Mouse (Mus musculus) lung, postnatal 0 days (tissue): ENCODE results near the gene Anxa6.

Experiments used
- CTCF ChIP-seq: IDR thresholded peaks from 2 replicates; pipeline ENCODE4 v1.5.1; 2016; ENCODE audit warnings: antibody characterized with exemption, mild to moderate bottlenecking
- EP300 ChIP-seq: IDR thresholded peaks from 2 replicates; pipeline ENCODE4 v1.6.1; 2016; ENCODE audit warnings: antibody characterized with exemption, mild to moderate bottlenecking, control low read depth

DNA sequence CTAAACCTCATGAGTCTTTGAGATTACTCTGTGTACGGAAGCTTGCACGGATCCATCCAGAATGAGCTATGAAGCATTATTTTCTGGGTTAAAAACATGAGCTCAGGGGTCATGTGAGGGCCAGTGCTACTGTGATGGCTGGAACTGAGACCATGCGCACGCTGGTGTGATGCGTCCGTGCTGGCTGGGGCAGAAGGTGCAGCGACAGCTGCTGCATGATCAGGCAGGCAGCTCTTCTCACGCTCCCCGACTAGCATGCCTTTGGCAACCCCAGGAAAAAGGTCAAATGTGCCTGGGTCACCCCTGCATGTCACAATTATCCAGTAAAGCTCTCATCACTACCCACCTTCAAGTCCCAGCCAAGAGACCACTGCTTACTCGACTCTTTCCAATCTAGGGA, 39.9 kb upstream of the Anxa6 start:
- no peak for TF ChIP-seq CTCF
- TF ChIP-seq EP300 = no peak
